Mouse (Mus musculus): ENCODE results near the gene Sar1b. TPM values are rescaled to one million over a fixed set of nuclear protein-coding genes. Genes with fewer than 3 reads are reported as not detected.

Sar1b gene
- total and polyA plus RNA-seq, 2 experiments from 2014 or later, result 118 to 235 TPM

DNA sequence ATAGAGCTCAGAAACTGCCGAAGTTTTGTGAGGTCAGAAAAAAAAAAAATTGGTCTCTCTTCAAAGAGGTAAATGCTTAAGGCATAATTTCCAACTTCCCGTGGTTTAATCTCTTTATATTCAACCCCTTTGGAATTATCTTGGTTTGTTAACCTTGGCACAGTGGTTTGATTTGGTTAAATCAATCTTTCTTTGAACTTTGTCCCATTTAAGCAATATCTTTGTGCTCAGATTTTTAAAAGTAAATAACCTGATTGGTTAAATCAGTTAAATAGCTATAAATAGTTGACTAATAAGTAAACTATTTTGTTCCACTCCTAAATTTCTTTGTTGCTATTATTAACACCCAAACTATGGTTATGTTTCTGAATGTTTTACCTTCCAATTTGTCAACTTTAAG lies 4.2 kb upstream of the Sar1b start:
- no peak for ATAC-seq
- Histone ChIP-seq H3K4me1 (ENCODE audit: insufficient read depth, low read length) (peaks cover 22% of the 10 kb centered on the region), H3K9ac (replicated peaks; ENCODE audit: low read length) (no peak overlapping the region), H3K4me2 (ENCODE audit: low read depth, low read length) (no peak overlapping the region), H3K27ac (no peak overlapping the region), H3K27me3 (ENCODE audit: insufficient read depth, low read length) (no peaks in the 10 kb centered on the region), H3K36me3 (ENCODE audit: insufficient read depth, low read length) (no peaks in the 10 kb centered on the region), H3K4me3 (ENCODE audit: low read length) (no peak overlapping the region), H3K9me3 (ENCODE audit: low read length) (no peaks in the 10 kb centered on the region)
- WGBS, result 84% methylated on average over 2 of the region's 2 CpGs
- TF ChIP-seq CTCF (IDR thresholded peaks at IDR 0.05; ENCODE audit: low read depth), result no peak
- DNase-seq (ENCODE audit: low spot score), result no peak

DNA sequence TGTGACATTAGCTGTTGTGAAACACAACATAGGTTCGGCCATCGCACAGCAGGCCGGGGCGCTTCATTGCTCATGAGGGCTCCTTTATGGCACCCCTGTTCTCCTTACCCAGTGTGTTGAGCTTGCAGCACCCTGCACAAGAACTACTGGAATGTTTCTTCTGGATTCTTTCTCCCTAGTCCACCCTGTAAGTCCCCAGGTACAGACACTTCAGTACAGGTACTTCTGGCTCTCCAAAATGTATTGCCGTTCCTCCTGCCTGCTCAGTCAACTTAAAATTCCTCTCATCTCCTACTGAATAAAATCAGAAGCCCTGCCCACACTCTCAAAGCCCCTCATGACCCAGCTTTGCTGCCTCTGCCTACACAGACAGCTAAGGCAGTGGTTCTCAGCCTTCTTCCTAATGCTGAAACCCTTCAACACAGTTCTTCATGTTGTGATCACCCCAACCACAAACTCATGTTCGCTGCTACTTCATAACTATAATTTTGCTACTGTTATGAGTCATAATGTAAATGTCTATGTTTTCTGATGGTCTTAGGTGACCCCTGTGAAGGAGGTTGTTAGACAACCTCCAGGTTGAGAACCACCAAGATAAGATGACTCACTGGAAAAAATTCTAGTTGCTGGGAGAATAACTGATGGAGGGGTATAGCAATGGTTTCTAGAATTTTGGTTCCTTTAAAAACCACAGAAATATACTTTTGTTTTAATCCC lies 3.4 kb upstream of the Sar1b start:
- Histone ChIP-seq H3K36me3 (ENCODE audit: insufficient read depth, low read length) (no peaks in the 10 kb centered on the region), H3K27me3 (ENCODE audit: insufficient read depth, low read length) (no peaks in the 10 kb centered on the region), H3K4me3 (ENCODE audit: low read length) (no peak overlapping the region), H3K9ac (replicated peaks; ENCODE audit: low read length) (no peak overlapping the region), H3K9me3 (ENCODE audit: low read length) (no peaks in the 10 kb centered on the region), H3K4me1 (ENCODE audit: insufficient read depth, low read length) (peaks cover 23% of the 10 kb centered on the region), H3K4me2 (ENCODE audit: low read depth, low read length) (no peak overlapping the region), H3K27ac (no peak overlapping the region)
- no peak for TF ChIP-seq CTCF (IDR thresholded peaks at IDR 0.05; ENCODE audit: low read depth)
- WGBS, result 86% methylated on average over 6 of the region's 6 CpGs
- DNase-seq (ENCODE audit: low spot score) (no peak), ATAC-seq (no peak)

DNA sequence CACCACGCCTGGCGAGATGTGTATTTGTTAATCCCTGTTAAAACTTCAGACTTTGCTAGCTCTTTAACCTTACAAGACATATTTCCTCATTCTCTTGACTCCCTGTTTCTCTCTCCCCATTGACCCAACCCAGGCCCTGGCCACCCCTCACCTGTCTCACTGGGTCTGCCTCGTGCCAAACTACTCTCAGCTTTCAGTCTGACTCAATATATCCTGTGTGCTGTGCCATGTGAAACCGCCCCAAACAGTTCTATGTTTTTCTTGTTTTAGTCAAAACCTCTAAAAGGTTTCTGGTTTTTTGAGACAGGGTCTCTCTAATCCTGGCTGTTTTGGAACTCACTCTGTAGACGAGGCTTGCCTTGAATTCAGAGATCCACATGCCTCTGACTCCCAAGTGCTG lies 2.2 kb upstream of the Sar1b start:
- no peak for DNase-seq (ENCODE audit: low spot score)
- H3K4me2 ChIP-seq (ENCODE audit: low read depth, low read length), result no peak overlapping the region
- no peaks in the 10 kb centered on the region for H3K27me3 ChIP-seq (ENCODE audit: insufficient read depth, low read length)
- no peaks in the 10 kb centered on the region for H3K9me3 ChIP-seq (ENCODE audit: low read length)
- no peak for ATAC-seq
- H3K4me3 ChIP-seq (ENCODE audit: low read length), result no peak overlapping the region
- peaks cover 19% of the 10 kb centered on the region for H3K4me1 ChIP-seq (ENCODE audit: insufficient read depth, low read length)
- H3K36me3 ChIP-seq (ENCODE audit: insufficient read depth, low read length), result no peaks in the 10 kb centered on the region
- H3K9ac ChIP-seq (replicated peaks; ENCODE audit: low read length), result no peak overlapping the region
- no peak overlapping the region for H3K27ac ChIP-seq
- no peak for TF ChIP-seq CTCF (IDR thresholded peaks at IDR 0.05; ENCODE audit: low read depth)
- 79% methylated on average over 5 of the region's 5 CpGs for WGBS

DNA sequence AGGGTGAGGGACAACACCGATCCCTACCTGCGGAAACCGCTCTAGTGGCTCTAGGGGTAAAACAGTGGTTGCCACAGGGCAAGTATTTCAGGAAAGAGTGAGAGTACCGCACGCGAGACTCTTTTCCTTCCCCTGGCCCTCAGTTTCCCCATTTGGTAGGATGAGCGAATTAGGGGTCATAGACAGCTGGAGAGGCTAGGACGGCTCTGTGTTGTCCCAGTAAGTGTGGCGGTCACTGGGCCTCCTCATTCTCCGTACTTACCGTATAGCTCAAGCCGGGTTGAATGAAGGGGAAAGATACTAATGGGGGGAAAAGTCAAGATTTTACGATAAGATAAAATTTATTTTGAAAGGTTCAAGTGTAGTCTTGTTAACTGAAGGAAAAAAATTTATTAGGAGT lies 468 bp downstream of the Sar1b start:
- Histone ChIP-seq H3K36me3 (ENCODE audit: insufficient read depth, low read length) (no peaks in the 10 kb centered on the region), H3K9ac (replicated peaks; ENCODE audit: low read length) (peak overlapping the region; percentile 92), H3K27me3 (ENCODE audit: insufficient read depth, low read length) (no peaks in the 10 kb centered on the region), H3K4me1 (ENCODE audit: insufficient read depth, low read length) (peaks cover 15% of the 10 kb centered on the region), H3K4me2 (ENCODE audit: low read depth, low read length) (peak overlapping the region; percentile 90), H3K9me3 (ENCODE audit: low read length) (no peaks in the 10 kb centered on the region), H3K27ac (peak overlapping the region; percentile 58; the same call in 1 of the 2 replicates), H3K4me3 (ENCODE audit: low read length) (peak overlapping the region; percentile 93)
- DNase-seq (ENCODE audit: low spot score), result no peak
- WGBS, result 7% methylated on average over 13 of the region's 13 CpGs
- ATAC-seq, result 0 out of 2 replicates have a peak, but pooled peaks have one; percentile 21
- no peak for TF ChIP-seq CTCF (IDR thresholded peaks at IDR 0.05; ENCODE audit: low read depth)

DNA sequence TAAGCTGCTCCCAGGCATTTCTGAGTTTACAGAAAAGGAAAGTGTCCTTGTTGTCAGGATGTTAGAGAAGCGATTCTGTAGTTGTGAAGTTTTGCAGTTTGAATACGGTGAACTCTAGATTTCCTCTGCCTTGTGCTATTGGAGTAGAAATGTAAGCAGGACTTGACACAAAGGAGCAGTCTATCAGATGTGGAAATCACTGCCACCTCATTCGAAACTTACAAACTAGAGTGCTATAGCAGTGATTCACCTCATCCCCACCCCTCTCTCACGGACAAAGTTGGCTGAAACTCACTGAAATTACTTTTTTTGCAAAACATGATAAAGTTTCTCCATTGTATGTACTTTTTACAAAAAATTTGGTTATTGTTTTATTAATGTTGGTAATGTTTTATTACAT lies 1.3 kb downstream of the Sar1b start:
- WGBS, result 89% methylated on average over 4 of the region's 4 CpGs

DNA sequence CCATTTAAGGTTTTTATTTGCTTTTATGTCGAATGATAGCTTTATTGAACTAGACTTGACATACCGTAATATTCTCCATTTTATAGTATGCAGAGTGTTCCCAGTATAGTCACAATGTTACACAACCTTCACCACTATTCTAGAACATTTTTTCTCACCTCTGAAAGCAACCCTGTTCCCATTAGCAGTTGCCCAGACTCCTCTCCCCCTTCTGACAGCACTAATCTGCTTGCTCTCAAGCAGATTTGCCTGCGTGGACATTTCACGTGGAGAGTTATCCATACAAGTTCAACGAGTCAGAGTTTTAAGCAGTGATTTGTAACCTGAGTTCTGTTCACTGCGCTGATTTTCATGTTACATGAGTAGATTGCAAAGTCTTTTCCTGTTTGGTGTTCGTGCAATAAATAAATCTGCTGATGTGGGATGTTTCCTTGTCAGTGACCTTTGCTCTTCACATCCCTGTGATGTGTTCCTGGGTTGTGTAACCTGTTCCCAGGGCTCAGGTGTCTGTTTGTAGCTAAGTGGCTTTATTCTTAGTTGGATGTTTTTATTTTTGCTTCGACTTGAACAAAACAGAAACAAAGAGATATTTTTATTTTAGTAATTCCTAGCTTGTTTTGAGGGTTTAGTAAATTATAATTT lies 4.2 kb downstream of the Sar1b start:
- DNase-seq (ENCODE audit: low spot score) (no peak), ATAC-seq (no peak)
- Histone ChIP-seq H3K9ac (replicated peaks; ENCODE audit: low read length) (no peak overlapping the region), H3K9me3 (ENCODE audit: low read length) (no peaks in the 10 kb centered on the region), H3K27me3 (ENCODE audit: insufficient read depth, low read length) (no peaks in the 10 kb centered on the region), H3K36me3 (ENCODE audit: insufficient read depth, low read length) (no peaks in the 10 kb centered on the region), H3K4me1 (ENCODE audit: insufficient read depth, low read length) (peaks cover 15% of the 10 kb centered on the region), H3K4me3 (ENCODE audit: low read length) (no peak overlapping the region), H3K27ac (no peak overlapping the region), H3K4me2 (ENCODE audit: low read depth, low read length) (no peak overlapping the region)
- no peak for TF ChIP-seq CTCF (IDR thresholded peaks at IDR 0.05; ENCODE audit: low read depth)
- 89% methylated on average over 8 of the region's 8 CpGs for WGBS

More for the DNA sequence above, 1.3 kb downstream of the Sar1b start:
- no peak for DNase-seq (ENCODE audit: low spot score)
- peak overlapping the region; percentile 90 for H3K4me2 ChIP-seq (ENCODE audit: low read depth, low read length)
- H3K4me3 ChIP-seq (ENCODE audit: low read length), result peak overlapping the region; percentile 93; the same call in 1 of the 2 replicates
- H3K27ac ChIP-seq, result no peak overlapping the region
- no peaks in the 10 kb centered on the region for H3K9me3 ChIP-seq (ENCODE audit: low read length)
- H3K36me3 ChIP-seq (ENCODE audit: insufficient read depth, low read length), result no peaks in the 10 kb centered on the region
- H3K9ac ChIP-seq (replicated peaks; ENCODE audit: low read length), result no peak overlapping the region
- ATAC-seq, result no peak
- peaks cover 15% of the 10 kb centered on the region for H3K4me1 ChIP-seq (ENCODE audit: insufficient read depth, low read length)
- TF ChIP-seq CTCF (IDR thresholded peaks at IDR 0.05; ENCODE audit: low read depth), result no peak
- no peaks in the 10 kb centered on the region for H3K27me3 ChIP-seq (ENCODE audit: insufficient read depth, low read length)

DNA sequence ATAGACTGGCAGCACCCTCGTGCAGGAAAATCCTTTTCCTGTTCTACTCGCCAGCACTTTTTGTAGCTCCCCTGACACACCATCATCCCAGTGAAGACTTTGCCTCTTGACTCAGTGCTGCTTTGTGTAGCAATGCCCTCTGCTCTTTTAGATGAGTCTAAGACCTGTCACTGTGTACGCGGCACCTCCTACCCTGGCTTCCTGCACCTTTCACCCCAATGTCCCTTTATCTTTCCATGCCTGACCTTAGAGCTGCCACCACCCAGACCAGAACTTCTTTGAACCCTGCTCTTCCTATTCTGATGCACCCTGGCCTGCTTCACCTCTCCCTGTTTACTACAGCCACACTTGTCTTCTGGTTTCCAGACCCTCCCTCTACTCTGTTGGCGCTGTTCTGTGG lies 4.8 kb downstream of the Sar1b start:
- no peak overlapping the region for H3K27ac ChIP-seq
- H3K9me3 ChIP-seq (ENCODE audit: low read length), result no peaks in the 10 kb centered on the region
- H3K4me2 ChIP-seq (ENCODE audit: low read depth, low read length), result no peak overlapping the region
- H3K4me1 ChIP-seq (ENCODE audit: insufficient read depth, low read length), result peaks cover 11% of the 10 kb centered on the region
- H3K9ac ChIP-seq (replicated peaks; ENCODE audit: low read length), result no peak overlapping the region
- H3K27me3 ChIP-seq (ENCODE audit: insufficient read depth, low read length), result no peaks in the 10 kb centered on the region
- 79% methylated on average over 5 of the region's 5 CpGs for WGBS
- no peak overlapping the region for H3K4me3 ChIP-seq (ENCODE audit: low read length)
- DNase-seq (ENCODE audit: low spot score) (no peak), ATAC-seq (no peak)
- TF ChIP-seq CTCF (IDR thresholded peaks at IDR 0.05; ENCODE audit: low read depth), result no peak
- no peaks in the 10 kb centered on the region for H3K36me3 ChIP-seq (ENCODE audit: insufficient read depth, low read length)

Measured in hindbrain, postnatal 0 days (tissue).